ENCODE assay signal across 8 mouse cellular contexts in genomic region chr11:120236114-120236437, GRCm38 (mm10). TPM values are rescaled to one million over a fixed set of nuclear protein-coding genes. Genes with fewer than 3 reads are reported as not detected.
DNase-seq lines count a peak whose midpoint lies in the region; ATAC-seq and TF ChIP-seq lines count a peak whose summit lies in the region.

No protein-coding gene starts in this region.

- no peak for TF ChIP-seq CTCF in ES-Bruce4 (IDR thresholded peaks at IDR 0.05; ENCODE audit: low read depth, low read length)

- no peak for TF ChIP-seq POLR2A in ES-Bruce4 (IDR thresholded peaks at IDR 0.05; ENCODE audit: insufficient read depth, low read length)

- intact Hi-C loops in left cerebral cortex, postnatal 4 days (cut with DNase I) = loop anchor here (5.0 kb wide), 1 partner anchor 111 kb away; the partner anchor contains the start of gene Actg1

- peak overlapping the region; percentile 92 for H3K27ac ChIP-seq in heart, embryonic 13.5 days (replicated peaks)
- no peak overlapping the region for H3K27ac ChIP-seq in ES-Bruce4 (ENCODE audit: insufficient read depth, low read length)
- peak overlapping the region; percentile 98 for H3K27ac ChIP-seq in forebrain, embryonic 15.5 days (replicated peaks)
- peak overlapping the region; percentile 66; the same call in 1 of the 2 replicates for H3K27ac ChIP-seq in liver, embryonic 15.5 days (replicated peaks)

- H3K27me3 ChIP-seq in heart, embryonic 13.5 days (replicated peaks) = no peaks in the 10 kb centered on the region
- H3K27me3 ChIP-seq in ES-Bruce4 (ENCODE audit: control insufficient read depth, insufficient read depth, low read length, poor library complexity, severe bottlenecking) = peaks cover 16% of the 10 kb centered on the region
- no peaks in the 10 kb centered on the region for H3K27me3 ChIP-seq in forebrain, embryonic 15.5 days
- peaks cover 98% of the 10 kb centered on the region for H3K27me3 ChIP-seq in liver, embryonic 15.5 days

- H3K9me3 ChIP-seq in heart, embryonic 13.5 days = no peaks in the 10 kb centered on the region
- no peaks in the 10 kb centered on the region for H3K9me3 ChIP-seq in ES-Bruce4 (replicated peaks; ENCODE audit: control insufficient read depth, insufficient read depth, low read length, poor library complexity, severe bottlenecking)
- no peaks in the 10 kb centered on the region for H3K9me3 ChIP-seq in forebrain, embryonic 15.5 days
- H3K9me3 ChIP-seq in liver, embryonic 15.5 days (replicated peaks) = no peaks in the 10 kb centered on the region

- WGBS in heart, embryonic 13.5 days = under 1% methylated on average over 13 of the region's 13 CpGs
- WGBS in forebrain, embryonic 15.5 days = under 1% methylated on average over 13 of the region's 13 CpGs
- WGBS in liver, embryonic 15.5 days (ENCODE audit: insufficient replicate concordance) = under 1% methylated on average over 13 of the region's 13 CpGs

- TF ChIP-seq EP300 in ES-Bruce4 (IDR thresholded peaks at IDR 0.05; ENCODE audit: insufficient read depth, low read depth, low read length) = no peak

- peak overlapping the region; percentile 88 for H3K4me3 ChIP-seq in heart, embryonic 13.5 days
- H3K4me3 ChIP-seq in ES-Bruce4 (ENCODE audit: low read depth, low read length) = peak overlapping the region; percentile 47
- peak overlapping the region; percentile 91 for H3K4me3 ChIP-seq in forebrain, embryonic 15.5 days
- H3K4me3 ChIP-seq in liver, embryonic 15.5 days (replicated peaks) = peak overlapping the region; percentile 60

- H3K36me3 ChIP-seq in heart, embryonic 13.5 days = no peaks in the 10 kb centered on the region
- H3K36me3 ChIP-seq in ES-Bruce4 (ENCODE audit: control insufficient read depth, insufficient read depth, low read length, poor library complexity, severe bottlenecking) = no peaks in the 10 kb centered on the region
- no peaks in the 10 kb centered on the region for H3K36me3 ChIP-seq in forebrain, embryonic 15.5 days
- no peaks in the 10 kb centered on the region for H3K36me3 ChIP-seq in liver, embryonic 15.5 days (replicated peaks)

- peaks cover 43% of the 10 kb centered on the region for H3K4me1 ChIP-seq in heart, embryonic 13.5 days
- peaks cover 4% of the 10 kb centered on the region for H3K4me1 ChIP-seq in ES-Bruce4 (ENCODE audit: control insufficient read depth, insufficient read depth, low read length)
- H3K4me1 ChIP-seq in forebrain, embryonic 15.5 days = peaks cover 43% of the 10 kb centered on the region
- peaks cover 85% of the 10 kb centered on the region for H3K4me1 ChIP-seq in liver, embryonic 15.5 days (replicated peaks)

- no peak for DNase-seq in heart, adult 18-20 months
- DNase-seq in left cerebral cortex, postnatal 4 days = no peak
- DNase-seq in adrenal gland, adult 18-20 months (ENCODE audit: low spot score in 2 of 2) = no peak
- DNase-seq in spleen, postnatal 4 days (ENCODE audit: low spot score in 2 of 2) = no peak

- peak overlapping the region; percentile 99 for H3K9ac ChIP-seq in heart, embryonic 13.5 days
- peak overlapping the region; percentile 75 for H3K9ac ChIP-seq in ES-Bruce4 (ENCODE audit: low read depth, poor library complexity, severe bottlenecking)
- peak overlapping the region; percentile 98 for H3K9ac ChIP-seq in forebrain, embryonic 15.5 days (replicated peaks)
- H3K9ac ChIP-seq in liver, embryonic 15.5 days = peak overlapping the region; percentile 55

- ATAC-seq in heart, embryonic 13.5 days (ENCODE audit: extremely low read depth, insufficient number of reproducible peaks, low FRiP score, low TSS enrichment) = no peak
- no peak for ATAC-seq in forebrain, embryonic 15.5 days (replicated peaks)
- ATAC-seq in liver, embryonic 15.5 days (ENCODE audit: insufficient read depth) = no peak

- peak overlapping the region; percentile 99 for H3K4me2 ChIP-seq in heart, embryonic 13.5 days
- H3K4me2 ChIP-seq in forebrain, embryonic 15.5 days (replicated peaks) = peak overlapping the region; percentile 93
- peak overlapping the region; percentile 83 for H3K4me2 ChIP-seq in liver, embryonic 15.5 days

RNA-seq across cellular contexts. Expression of gene Bahcc1, which starts 3.3 kb away (rescaled TPM):
- polyA plus RNA-seq in heart, embryonic 13.5 days (2015; fragmentation: Nextera tagmentation; extraction: Ambion mirVana) = 4.4 and 5.2 TPM in 2 replicates
- total RNA-seq in heart, adult 18-20 months (2021) = 1 to 10 TPM; 3.5 to 5.0 TPM
- 21.2 and 21.6 TPM in 2 replicates for polyA plus RNA-seq in ES-Bruce4 (2011; ENCODE audit: insufficient read depth, insufficient read length, low read depth, missing spikeins)
- 15.4 and 16.1 TPM in 2 replicates for polyA plus RNA-seq in forebrain, embryonic 15.5 days (2015; fragmentation: Nextera tagmentation; extraction: Ambion mirVana)
- 0.91 and 1.0 TPM in 2 replicates for polyA plus RNA-seq in liver, embryonic 15.5 days (2015; fragmentation: Nextera tagmentation; extraction: Ambion mirVana)
- total RNA-seq in left cerebral cortex, postnatal 4 days (2021) = 10 to 100 TPM; 36.5 to 39.5 TPM
- total RNA-seq in adrenal gland, adult 18-20 months (2021) = 1 to 10 TPM; 7.8 to 8.9 TPM
